Mouse (Mus musculus): ENCODE results near the gene Zfp444. TPM values are rescaled to one million over a fixed set of nuclear protein-coding genes. Genes with fewer than 3 reads are reported as not detected.
"Not testable (repeated sequence)": the region's sequence is repeated elsewhere in the genome, so short reads cannot be mapped to it uniquely, and the experiment has no call there.

The Zfp444 gene
- polyA plus RNA-seq, 1 experiment: 80.7 TPM

DNA sequence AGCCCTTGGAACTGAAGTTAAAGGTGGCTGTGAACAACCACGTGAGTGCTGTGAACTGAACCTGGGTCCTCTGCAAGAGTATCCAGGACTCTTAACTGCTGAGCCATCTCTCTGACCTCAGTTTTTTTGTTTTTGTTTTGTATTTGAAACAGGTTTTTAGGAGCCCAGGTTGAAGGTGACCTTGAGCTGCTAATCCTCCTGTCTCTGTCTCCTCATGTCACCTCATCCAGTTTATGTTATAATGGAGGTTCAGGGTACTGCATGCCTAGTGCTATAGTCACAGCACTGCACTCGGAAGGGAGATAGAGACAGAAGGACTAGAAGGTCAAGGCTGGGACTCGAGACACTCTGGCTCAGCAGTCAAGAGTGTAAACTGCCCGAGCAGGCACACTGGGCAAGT is 9.9 kb upstream of the Zfp444 start:
- TF ChIP-seq POLR2A (IDR thresholded peaks at IDR 0.05; ENCODE audit: borderline replicate concordance, extremely low read depth, insufficient read depth, insufficient read length, poor library complexity, severe bottlenecking): no peak
- no peak for TF ChIP-seq CTCF (IDR thresholded peaks at IDR 0.05; ENCODE audit: borderline replicate concordance, extremely low read depth, insufficient read depth, insufficient read length)
- no peak for DNase-seq (ENCODE audit: low read depth)

- no peak for DNase-seq (ENCODE audit: low read depth)
- TF ChIP-seq POLR2A (IDR thresholded peaks at IDR 0.05; ENCODE audit: borderline replicate concordance, extremely low read depth, insufficient read depth, insufficient read length, poor library complexity, severe bottlenecking) (no peak), CTCF (IDR thresholded peaks at IDR 0.05; ENCODE audit: borderline replicate concordance, extremely low read depth, insufficient read depth, insufficient read length) (no peak)
Measured at GRCm38 (mm10) chr7:6164671-6165070, 7.4 kb upstream of the Zfp444 start.

- TF ChIP-seq CTCF (IDR thresholded peaks at IDR 0.05; ENCODE audit: borderline replicate concordance, extremely low read depth, insufficient read depth, insufficient read length) (no peak), POLR2A (IDR thresholded peaks at IDR 0.05; ENCODE audit: borderline replicate concordance, extremely low read depth, insufficient read depth, insufficient read length, poor library complexity, severe bottlenecking) (no peak)
- no peak for DNase-seq (ENCODE audit: low read depth)
Measured at GRCm38 (mm10) chr7:6169403-6169802, 2.6 kb upstream of the Zfp444 start.

DNA sequence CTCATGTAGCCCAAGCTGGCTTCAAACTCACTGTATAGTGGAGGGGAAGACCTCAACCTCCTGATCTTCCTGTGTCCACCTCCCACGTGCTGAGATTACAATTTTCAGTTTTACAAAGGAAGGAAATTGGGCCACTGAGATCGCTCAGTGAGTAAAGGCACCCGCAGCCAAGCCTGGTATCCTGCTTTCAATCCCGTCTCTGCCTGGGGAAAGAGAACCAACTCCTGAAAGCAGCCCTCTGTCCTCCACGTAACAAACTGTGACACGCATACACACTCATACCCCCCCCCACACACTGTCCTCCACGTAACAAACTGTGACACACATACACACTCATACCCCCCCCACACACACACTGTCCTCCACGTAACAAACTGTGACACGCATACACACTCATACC is 1.6 kb upstream of the Zfp444 start:
- no peak for DNase-seq (ENCODE audit: low read depth)
- no peak for TF ChIP-seq POLR2A (IDR thresholded peaks at IDR 0.05; ENCODE audit: borderline replicate concordance, extremely low read depth, insufficient read depth, insufficient read length, poor library complexity, severe bottlenecking)
- TF ChIP-seq CTCF (IDR thresholded peaks at IDR 0.05; ENCODE audit: borderline replicate concordance, extremely low read depth, insufficient read depth, insufficient read length): no peak

- no peak for DNase-seq (ENCODE audit: low read depth)
- TF ChIP-seq POLR2A (IDR thresholded peaks at IDR 0.05; ENCODE audit: borderline replicate concordance, extremely low read depth, insufficient read depth, insufficient read length, poor library complexity, severe bottlenecking) (no peak), CTCF (IDR thresholded peaks at IDR 0.05; ENCODE audit: borderline replicate concordance, extremely low read depth, insufficient read depth, insufficient read length) (no peak)
Measured at GRCm38 (mm10) chr7:6170871-6171270, 1.2 kb upstream of the Zfp444 start.

- peak; percentile 84 for DNase-seq (ENCODE audit: low read depth)
- TF ChIP-seq CTCF (IDR thresholded peaks at IDR 0.05; ENCODE audit: borderline replicate concordance, extremely low read depth, insufficient read depth, insufficient read length) (peak; percentile 47; the same call in 1 of the 2 replicates), POLR2A (IDR thresholded peaks at IDR 0.05; ENCODE audit: borderline replicate concordance, extremely low read depth, insufficient read depth, insufficient read length, poor library complexity, severe bottlenecking) (no peak)
Measured at GRCm38 (mm10) chr7:6171444-6172005, 501 bp upstream of the Zfp444 start.

DNA sequence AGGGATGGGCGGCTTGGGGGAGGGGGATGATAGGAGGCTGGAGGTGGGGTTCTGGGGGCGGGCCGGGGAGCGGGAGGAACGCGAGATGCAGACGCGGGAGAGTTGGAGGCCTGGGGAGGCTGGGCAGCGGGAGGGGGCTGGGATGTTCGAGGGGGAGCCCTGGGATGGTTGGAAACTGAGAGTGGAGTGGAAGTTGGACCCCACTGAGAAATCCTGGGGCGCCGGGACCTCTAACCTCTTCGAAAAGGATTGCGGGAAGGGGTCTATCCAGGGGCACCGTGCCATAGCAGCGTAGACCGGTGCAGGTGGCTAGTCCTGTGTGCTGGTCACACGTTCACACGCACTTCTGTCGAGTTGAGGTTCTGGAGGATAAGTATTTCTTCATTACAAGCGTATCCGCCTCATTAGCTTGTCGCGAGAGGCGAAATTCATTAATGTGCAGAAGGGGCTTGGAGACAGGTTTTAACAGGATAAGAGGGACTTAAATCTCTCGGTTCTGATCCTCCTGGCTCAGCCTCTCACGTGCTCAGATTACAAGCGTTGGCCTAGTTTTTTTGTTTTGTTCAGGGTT is 733 bp downstream of the Zfp444 start:
- TF ChIP-seq POLR2A (IDR thresholded peaks at IDR 0.05; ENCODE audit: borderline replicate concordance, extremely low read depth, insufficient read depth, insufficient read length, poor library complexity, severe bottlenecking) (0 out of 2 replicates have a peak, but pooled peaks have one; percentile 2), CTCF (IDR thresholded peaks at IDR 0.05; ENCODE audit: borderline replicate concordance, extremely low read depth, insufficient read depth, insufficient read length) (no peak)
- DNase-seq (ENCODE audit: low read depth): peak; percentile 72

GRCm38 (mm10) chr7:6173872-6174271 is 1.8 kb downstream of the Zfp444 start:
- TF ChIP-seq POLR2A (IDR thresholded peaks at IDR 0.05; ENCODE audit: borderline replicate concordance, extremely low read depth, insufficient read depth, insufficient read length, poor library complexity, severe bottlenecking) (no peak), CTCF (IDR thresholded peaks at IDR 0.05; ENCODE audit: borderline replicate concordance, extremely low read depth, insufficient read depth, insufficient read length) (no peak)
- no peak for DNase-seq (ENCODE audit: low read depth)

GRCm38 (mm10) chr7:6174365-6174987 is 2.5 kb downstream of the Zfp444 start:
- not testable (repeated sequence) for DNase-seq (ENCODE audit: low read depth)

GRCm38 (mm10) chr7:6179013-6179412 is 7.0 kb downstream of the Zfp444 start:
- no peak for DNase-seq (ENCODE audit: low read depth)
- TF ChIP-seq POLR2A (IDR thresholded peaks at IDR 0.05; ENCODE audit: borderline replicate concordance, extremely low read depth, insufficient read depth, insufficient read length, poor library complexity, severe bottlenecking): no peak
- no peak for TF ChIP-seq CTCF (IDR thresholded peaks at IDR 0.05; ENCODE audit: borderline replicate concordance, extremely low read depth, insufficient read depth, insufficient read length)

GRCm38 (mm10) chr7:6182882-6183281 is 10.9 kb downstream of the Zfp444 start:
- no peak for DNase-seq (ENCODE audit: low read depth)
- TF ChIP-seq CTCF (IDR thresholded peaks at IDR 0.05; ENCODE audit: borderline replicate concordance, extremely low read depth, insufficient read depth, insufficient read length): no peak
- no peak for TF ChIP-seq POLR2A (IDR thresholded peaks at IDR 0.05; ENCODE audit: borderline replicate concordance, extremely low read depth, insufficient read depth, insufficient read length, poor library complexity, severe bottlenecking)

- no peak for TF ChIP-seq POLR2A (IDR thresholded peaks at IDR 0.05; ENCODE audit: borderline replicate concordance, extremely low read depth, insufficient read depth, insufficient read length, poor library complexity, severe bottlenecking)
- no peak for TF ChIP-seq CTCF (IDR thresholded peaks at IDR 0.05; ENCODE audit: borderline replicate concordance, extremely low read depth, insufficient read depth, insufficient read length)
- no peak for DNase-seq (ENCODE audit: low read depth)
Measured at GRCm38 (mm10) chr7:6183802-6184201, 11.8 kb downstream of the Zfp444 start.
